Mouse (Mus musculus) hindbrain, embryonic 15.5 days (tissue): ENCODE measurements around the gene Chtop. TPM values are rescaled to one million over a fixed set of nuclear protein-coding genes. Genes with fewer than 3 reads are reported as not detected.

ENCODE experiments used
- ATAC-seq: fragments of 200-750 bp; cut with Nextera tagmentation; 2 replicates; pipeline ENCODE4 v1.8.0; 2017; ENCODE audit warnings: low read depth, moderate number of reproducible peaks, moderate TSS enrichment; ENCODE audit not compliant: low FRiP score
- H3K27ac ChIP-seq: fragments of 300-500 bp; sonication (generic); replicated peaks from 2 replicates; pipeline ENCODE4 v1.5.1; 2015; ENCODE audit warnings: mild to moderate bottlenecking, inconsistent platforms
- H3K27me3 ChIP-seq: fragments of 300-500 bp; sonication (generic); 2 replicates; pipeline ENCODE4 v1.6.1; 2015; ENCODE audit warnings: control low read depth, inconsistent platforms
- H3K36me3 ChIP-seq: fragments of 300-500 bp; sonication (generic); 2 replicates; pipeline ENCODE4 v1.6.1; 2015; ENCODE audit warnings: control low read depth, inconsistent platforms
- H3K4me1 ChIP-seq: fragments of 300-500 bp; sonication (generic); replicated peaks from 2 replicates; pipeline ENCODE4 v1.6.1; 2015; ENCODE audit warnings: control low read depth, inconsistent platforms
- H3K4me2 ChIP-seq: fragments of 300-500 bp; sonication (generic); 2 replicates; pipeline ENCODE4 v1.6.1; 2015; ENCODE audit warnings: moderate library complexity, mild to moderate bottlenecking, inconsistent platforms
- H3K4me3 ChIP-seq: fragments of 300-500 bp; sonication (generic); 2 replicates; pipeline ENCODE4 v1.5.1; 2015; ENCODE audit warnings: mild to moderate bottlenecking, inconsistent platforms
- H3K9ac ChIP-seq: fragments of 300-500 bp; sonication (generic); 2 replicates; pipeline ENCODE4 v1.6.1; 2015; ENCODE audit warnings: inconsistent platforms
- H3K9me3 ChIP-seq: fragments of 300-500 bp; sonication (generic); 2 replicates; pipeline ENCODE4 v1.6.1; 2016; ENCODE audit warnings: control low read depth, inconsistent platforms
- WGBS: fragments of 180-500 bp; shearing (Covaris S2); methylation state at CpG from one replicate; pipeline ENCODE4 v1.1.7; 2015; 5-methylcytosine and 5-hydroxymethylcytosine counted together
- polyA plus RNA-seq: library from polyadenylated mRNA; unstranded; fragments of >200 nt; fragmentation: Nextera tagmentation; extraction: Ambion mirVana; gene quantifications from 2 replicates; pipeline ENCODE4 v1.2.1, GENCODE M21; 2015

The Chtop gene
- polyA plus RNA-seq, 1 experiment from 2014 or later: 176 TPM

DNA sequence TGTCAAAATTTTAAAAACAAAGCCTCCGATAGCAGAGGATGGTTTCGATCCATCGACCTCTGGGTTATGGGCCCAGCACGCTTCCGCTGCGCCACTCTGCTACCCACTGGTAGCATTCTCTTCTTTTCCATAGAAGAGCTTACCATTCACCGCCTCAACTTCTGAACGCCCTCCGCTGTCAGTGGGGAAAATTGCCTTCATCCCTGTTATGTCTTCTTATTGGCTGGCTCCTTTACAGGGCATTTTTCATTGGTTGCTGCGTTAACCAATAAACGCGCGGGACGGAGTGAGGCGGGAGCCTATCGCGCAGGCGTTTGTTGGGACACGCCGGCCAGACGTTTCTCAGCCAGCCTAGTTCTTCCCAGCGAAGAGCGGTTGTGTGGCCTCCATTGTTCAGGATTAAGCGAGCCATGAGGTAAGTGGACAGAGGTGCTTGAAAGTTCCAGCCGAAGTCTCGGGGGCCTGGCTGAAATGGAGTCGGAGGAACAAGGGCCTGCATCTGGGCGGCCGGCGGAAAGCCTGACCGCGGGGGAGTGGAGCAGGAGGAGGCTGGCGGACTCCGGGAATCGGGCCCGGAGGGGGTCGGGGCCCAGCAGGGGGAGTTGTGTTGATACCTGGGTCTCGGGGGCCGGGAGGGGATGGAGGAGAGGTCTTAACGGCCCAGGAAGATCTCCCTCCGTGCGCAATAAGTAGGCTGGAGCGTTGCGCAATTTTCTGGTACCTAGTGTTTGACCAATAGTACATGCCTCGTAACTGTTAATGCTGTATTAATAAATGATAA is 33.3 kb downstream of the Chtop start, which contains the start of gene Ilf2:
TSS of gene Ilf2 (plus strand) at position 296 of the 781 bp plus-strand sequence.
- Histone ChIP-seq H3K4me2 (peak within 1 kb of the TSS; percentile 76), H3K27me3 (no peaks in the 10 kb centered on the region), H3K9me3 (no peaks in the 10 kb centered on the region), H3K27ac (peak within 1 kb of the TSS; percentile 95), H3K4me3 (peak within 1 kb of the TSS; percentile 98), H3K36me3 (peaks cover 30% of the 10 kb centered on the region), H3K9ac (peak within 1 kb of the TSS; percentile 82), H3K4me1 (peaks cover 18% of the 10 kb centered on the region)
- WGBS: under 1% methylated on average over 45 of the region's 45 CpGs
- peak; percentile 99 for ATAC-seq

DNA sequence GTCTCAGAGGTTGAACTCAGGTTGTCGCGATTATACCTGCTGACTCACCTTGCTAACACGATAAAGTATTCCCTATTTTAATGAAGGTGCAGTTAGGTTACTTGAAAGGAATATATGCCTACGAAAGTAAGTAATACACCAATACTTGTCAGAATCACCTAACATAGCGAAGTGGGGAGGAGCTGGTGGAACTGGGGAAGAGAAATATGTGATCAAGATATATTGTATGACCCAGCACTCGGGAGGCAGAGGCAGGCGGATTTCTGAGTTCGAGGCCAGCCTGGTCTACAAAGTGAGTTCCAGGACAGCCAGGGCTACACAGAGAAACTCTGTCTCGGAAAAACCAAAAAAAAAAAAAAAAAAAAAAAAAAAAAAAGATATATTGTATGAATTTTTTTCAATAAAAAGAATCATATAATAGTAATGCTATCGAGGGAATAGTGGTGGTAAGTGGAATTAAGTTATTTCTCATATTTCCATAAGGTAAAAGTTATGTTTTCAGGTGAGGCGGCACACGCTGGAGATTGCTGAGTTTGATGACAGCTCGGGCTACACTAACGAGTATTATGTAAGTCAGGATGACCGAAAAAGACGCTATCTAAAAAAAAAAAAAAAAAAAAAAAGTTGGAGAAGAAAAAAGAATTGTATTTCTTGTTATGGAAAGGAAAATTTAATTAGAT is 34.0 kb downstream of the Chtop start:
- Histone ChIP-seq H3K4me2 (peak overlapping the region; percentile 46), H3K27ac (no peak overlapping the region), H3K4me1 (peaks cover 18% of the 10 kb centered on the region), H3K9me3 (no peaks in the 10 kb centered on the region), H3K4me3 (peak overlapping the region; percentile 39), H3K27me3 (no peaks in the 10 kb centered on the region), H3K36me3 (peaks cover 23% of the 10 kb centered on the region), H3K9ac (no peak overlapping the region)
- 40% methylated on average over 16 of the region's 16 CpGs for WGBS
- ATAC-seq: peak; percentile 35

DNA sequence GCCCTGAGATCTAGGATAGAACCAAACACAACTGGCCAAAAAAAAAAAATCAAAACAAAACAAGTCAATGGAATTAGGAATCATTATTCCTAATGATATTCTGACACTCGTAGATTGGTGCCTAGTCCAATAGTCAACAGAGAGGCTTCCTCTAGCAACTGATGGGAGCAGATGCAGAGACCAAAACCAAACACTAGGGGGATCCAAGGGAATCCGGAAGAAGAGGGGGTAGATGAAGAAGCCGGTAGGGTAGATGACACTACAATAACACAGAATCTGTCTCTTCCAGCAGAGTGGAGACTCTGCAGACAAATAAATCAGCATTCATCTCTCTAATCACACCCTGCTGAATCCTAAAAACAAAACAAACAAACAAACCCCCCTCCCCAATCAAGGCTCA is 37.1 kb downstream of the Chtop start:
- no peaks in the 10 kb centered on the region for H3K27me3 ChIP-seq
- peaks cover 5% of the 10 kb centered on the region for H3K4me1 ChIP-seq
- no peak overlapping the region for H3K9ac ChIP-seq
- 29% methylated on average over 3 of the region's 3 CpGs for WGBS
- H3K4me3 ChIP-seq: no peak overlapping the region
- no peaks in the 10 kb centered on the region for H3K36me3 ChIP-seq
- H3K9me3 ChIP-seq: no peaks in the 10 kb centered on the region
- no peak overlapping the region for H3K27ac ChIP-seq
- H3K4me2 ChIP-seq: no peak overlapping the region
- ATAC-seq: no peak

DNA sequence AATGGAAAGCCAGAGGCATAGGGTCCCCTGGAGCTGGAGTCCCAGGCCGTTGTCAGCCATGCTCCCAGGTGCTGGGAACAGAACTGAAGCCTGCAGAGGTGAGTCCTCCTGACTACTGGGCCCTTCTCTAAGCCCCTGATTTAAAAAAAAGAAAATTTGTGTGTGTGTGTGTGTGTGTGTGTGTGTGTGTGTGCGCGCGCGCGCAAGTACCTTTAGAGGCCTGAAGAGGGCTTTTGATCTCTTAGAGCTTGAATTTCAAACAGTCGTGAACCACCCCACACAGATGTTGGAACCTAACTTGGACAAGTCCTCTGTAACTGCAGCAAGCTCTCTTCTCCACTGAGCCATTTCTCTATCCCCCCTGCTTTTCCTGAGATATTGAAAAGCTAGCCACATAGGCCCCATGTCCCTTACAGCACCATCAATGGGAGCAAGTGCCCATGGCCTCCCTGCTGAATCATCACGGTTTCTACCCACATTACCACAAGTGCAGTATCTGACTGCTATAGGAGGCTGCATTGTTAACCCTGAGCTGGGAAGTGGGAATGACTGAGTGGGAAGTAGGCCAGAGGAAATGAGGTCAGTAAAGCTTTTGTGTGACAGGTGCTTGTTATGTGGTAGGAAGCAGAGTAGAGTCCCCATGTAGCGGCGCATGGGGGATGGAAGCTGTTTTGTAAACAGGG is 41.5 kb downstream of the Chtop start:
- Histone ChIP-seq H3K27me3 (peaks cover 32% of the 10 kb centered on the region), H3K9ac (no peak overlapping the region), H3K36me3 (no peaks in the 10 kb centered on the region), H3K4me3 (no peak overlapping the region), H3K9me3 (no peaks in the 10 kb centered on the region), H3K27ac (no peak overlapping the region), H3K4me1 (peaks cover 17% of the 10 kb centered on the region), H3K4me2 (no peak overlapping the region)
- ATAC-seq: no peak
- WGBS: 95% methylated on average over 10 of the region's 10 CpGs

DNA sequence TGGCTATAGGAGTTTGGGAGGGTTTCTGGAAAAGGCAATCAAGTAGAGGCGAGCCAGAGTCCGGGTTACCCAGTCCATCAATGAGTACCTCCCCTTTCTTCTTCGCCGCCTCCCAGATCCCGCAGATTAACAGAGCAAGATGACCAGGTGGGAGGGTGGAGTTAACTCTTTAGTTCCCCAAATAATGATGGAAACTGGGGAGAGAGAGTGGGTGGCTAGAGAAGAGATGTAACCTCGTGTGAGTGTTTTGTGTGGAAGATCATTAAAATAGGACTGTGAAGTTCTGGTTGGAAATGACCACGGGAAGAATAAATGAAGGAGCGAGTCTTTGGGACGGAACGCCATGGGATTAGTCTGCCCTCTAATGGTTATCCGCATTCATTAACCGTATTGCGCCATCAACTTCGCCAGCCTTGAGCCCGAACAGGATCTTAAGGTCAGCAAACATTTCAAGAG is 43.0 kb downstream of the Chtop start:
- Histone ChIP-seq H3K9ac (peak overlapping the region; percentile 51; the same call in 1 of the 2 replicates), H3K4me1 (peaks cover 17% of the 10 kb centered on the region), H3K27ac (no peak overlapping the region), H3K9me3 (no peaks in the 10 kb centered on the region), H3K27me3 (peaks cover 40% of the 10 kb centered on the region), H3K4me2 (peak overlapping the region; percentile 97), H3K36me3 (no peaks in the 10 kb centered on the region), H3K4me3 (peak overlapping the region; percentile 60)
- under 1% methylated on average over 15 of the region's 15 CpGs for WGBS
- peak; percentile 75 for ATAC-seq

DNA sequence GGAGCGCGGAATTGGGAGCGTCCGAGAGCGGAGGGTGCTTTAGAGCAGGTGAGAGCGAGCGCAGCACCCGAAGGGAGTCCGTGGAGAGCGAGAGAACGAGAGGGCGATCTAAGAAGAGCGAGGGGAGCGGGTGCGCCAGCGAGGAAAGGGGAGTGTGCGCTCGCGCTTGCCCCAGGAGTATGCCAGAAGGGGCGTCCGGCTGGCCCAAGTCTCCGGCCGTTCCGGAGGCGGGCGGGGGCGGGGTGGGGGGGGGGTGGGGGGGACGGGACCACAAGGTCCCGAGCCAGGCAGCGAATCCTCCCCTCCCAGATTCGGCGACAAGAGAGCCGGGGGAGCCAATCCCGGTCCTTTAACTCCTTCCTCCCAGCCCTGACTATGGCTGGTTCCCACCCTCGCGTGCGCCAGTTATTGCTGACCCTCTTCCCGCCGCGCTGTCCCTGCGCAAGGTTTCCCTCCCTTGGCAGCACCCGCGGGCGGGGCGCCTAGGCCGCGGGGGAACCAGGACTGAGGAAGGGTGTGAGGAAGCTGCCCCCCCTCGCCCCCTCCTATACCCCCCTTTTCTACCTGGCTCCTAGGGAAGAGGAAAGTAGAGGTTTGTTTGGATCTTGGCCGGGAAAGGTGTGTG is 43.5 kb downstream of the Chtop start, which contains the start of gene Npr1:
TSS of gene Npr1 (minus strand) at position 181 of the 625 bp plus-strand sequence.
- Histone ChIP-seq H3K27ac (no peak within 1 kb of the TSS), H3K27me3 (peaks cover 40% of the 10 kb centered on the region), H3K4me1 (peaks cover 17% of the 10 kb centered on the region), H3K4me3 (peak within 1 kb of the TSS; percentile 60), H3K9me3 (no peaks in the 10 kb centered on the region), H3K36me3 (no peaks in the 10 kb centered on the region), H3K4me2 (peak within 1 kb of the TSS; percentile 97), H3K9ac (peak within 1 kb of the TSS; percentile 51)
- 0% methylated on average over 45 of the region's 49 CpGs for WGBS
- ATAC-seq: peak; percentile 68

DNA sequence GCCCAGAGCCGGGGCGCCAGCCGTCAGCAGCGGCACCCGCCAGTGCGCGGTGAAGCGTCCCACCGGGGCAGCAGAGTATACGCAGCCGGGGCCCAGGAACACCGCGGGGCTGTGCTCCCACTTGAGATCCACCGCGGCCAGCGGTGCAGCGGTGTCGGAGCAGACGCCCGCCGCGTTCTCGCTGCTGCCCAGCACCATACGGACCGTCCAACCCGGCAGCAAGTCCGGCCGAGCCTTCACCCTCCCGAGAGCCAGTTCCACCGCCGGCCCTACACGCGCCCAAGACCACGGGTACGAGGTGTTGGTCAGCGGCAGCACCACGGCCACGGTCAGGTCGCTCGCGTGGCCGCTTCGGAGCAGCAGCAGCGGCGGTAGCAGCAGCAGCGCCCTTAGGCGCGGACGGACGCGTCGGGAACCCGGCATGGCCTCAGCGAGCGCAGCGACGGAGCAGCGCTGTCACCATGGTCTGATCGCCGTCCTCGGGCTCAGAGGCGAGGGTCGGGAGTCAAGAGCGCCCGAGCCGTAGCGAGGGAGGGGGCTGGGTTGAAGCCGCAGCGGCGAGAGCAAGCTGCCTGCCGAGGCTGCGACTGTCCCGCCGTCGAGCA is 44.1 kb downstream of the Chtop start:
- Histone ChIP-seq H3K36me3 (no peaks in the 10 kb centered on the region), H3K4me2 (peak overlapping the region; percentile 97), H3K4me1 (peaks cover 17% of the 10 kb centered on the region), H3K27me3 (peaks cover 40% of the 10 kb centered on the region), H3K9ac (peak overlapping the region; percentile 51), H3K9me3 (no peaks in the 10 kb centered on the region), H3K4me3 (peak overlapping the region; percentile 60), H3K27ac (no peak overlapping the region)
- ATAC-seq: peak; percentile 35
- under 1% methylated on average over 73 of the region's 75 CpGs for WGBS

DNA sequence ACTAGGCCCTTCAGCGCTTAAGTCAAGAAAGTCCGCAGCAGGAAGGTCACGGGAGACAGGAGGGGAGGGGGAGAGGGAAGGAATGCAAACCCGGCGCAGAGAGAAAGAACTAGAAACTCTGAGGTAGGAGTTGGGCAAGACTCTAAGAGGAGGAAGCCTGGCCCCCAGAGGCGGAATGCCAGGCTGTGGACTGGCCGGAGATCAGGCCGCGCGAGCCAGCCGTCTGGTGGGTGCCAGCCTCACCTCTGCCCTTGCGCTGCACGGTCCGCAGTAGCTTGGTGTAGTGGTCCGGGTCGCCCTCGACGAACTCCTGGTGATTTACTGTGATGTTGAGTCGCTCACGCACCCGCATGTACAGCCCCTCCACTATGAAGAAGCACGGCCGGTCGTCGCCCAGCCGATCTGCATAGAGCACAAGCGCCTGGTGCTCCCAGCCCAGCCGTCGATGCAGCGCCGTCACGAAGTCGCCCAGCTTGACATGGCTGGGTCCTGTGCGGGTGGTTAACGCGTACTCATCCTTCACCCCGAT is 44.7 kb downstream of the Chtop start:
- Histone ChIP-seq H3K4me2 (peak overlapping the region; percentile 97), H3K4me1 (peaks cover 17% of the 10 kb centered on the region), H3K27ac (no peak overlapping the region), H3K4me3 (peak overlapping the region; percentile 60), H3K9me3 (no peaks in the 10 kb centered on the region), H3K36me3 (no peaks in the 10 kb centered on the region), H3K9ac (peak overlapping the region; percentile 51; the same call in 1 of the 2 replicates), H3K27me3 (peaks cover 40% of the 10 kb centered on the region)
- WGBS: 7% methylated on average over 37 of the region's 37 CpGs
- peak; percentile 14; the same call in 1 of the 2 replicates for ATAC-seq

DNA sequence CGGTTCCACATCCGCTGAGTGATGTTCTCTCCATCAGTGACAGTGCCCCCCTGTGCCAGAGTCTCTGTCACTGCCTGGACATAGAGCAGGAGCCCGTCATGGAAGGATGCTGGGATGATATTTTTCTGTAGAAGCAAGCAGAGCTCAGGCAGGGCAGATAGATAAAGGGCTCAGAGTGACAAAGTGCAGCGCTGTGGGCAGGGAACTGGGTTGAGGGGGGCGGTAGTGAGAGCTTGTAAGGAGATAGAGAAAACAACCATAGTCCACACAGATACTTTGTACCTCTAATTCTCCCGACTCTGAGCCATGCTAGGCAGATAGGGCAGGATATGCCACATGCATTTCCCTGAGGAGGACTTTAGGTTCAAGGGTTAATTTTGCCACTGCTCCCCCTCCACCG is 46.7 kb downstream of the Chtop start:
- no peak overlapping the region for H3K4me2 ChIP-seq
- no peaks in the 10 kb centered on the region for H3K9me3 ChIP-seq
- no peak overlapping the region for H3K27ac ChIP-seq
- no peak for ATAC-seq
- peaks cover 40% of the 10 kb centered on the region for H3K27me3 ChIP-seq
- peaks cover 17% of the 10 kb centered on the region for H3K4me1 ChIP-seq
- 37% methylated on average over 7 of the region's 7 CpGs for WGBS
- H3K36me3 ChIP-seq: no peaks in the 10 kb centered on the region
- no peak overlapping the region for H3K4me3 ChIP-seq
- no peak overlapping the region for H3K9ac ChIP-seq

DNA sequence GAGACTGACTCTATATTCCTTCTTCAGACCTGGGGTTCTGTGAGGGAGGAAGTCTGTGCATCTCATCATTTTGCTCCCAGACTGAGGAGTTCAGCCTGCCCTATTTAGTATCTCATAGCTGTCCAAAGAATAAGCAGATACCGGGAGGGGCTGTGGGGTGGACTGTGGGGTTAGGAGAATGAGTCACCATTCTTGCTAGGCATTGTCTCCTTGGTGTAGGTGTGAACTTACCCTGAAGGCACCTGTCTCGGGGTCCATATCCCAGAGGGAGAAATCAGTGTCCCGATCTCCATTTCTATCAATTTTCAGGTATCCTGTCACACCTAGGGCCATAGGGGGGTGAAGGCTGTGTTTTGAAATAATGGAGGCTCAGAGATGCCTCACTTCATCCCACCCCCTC is 47.4 kb downstream of the Chtop start:
- ATAC-seq: no peak
- Histone ChIP-seq H3K4me3 (no peak overlapping the region), H3K27ac (no peak overlapping the region), H3K4me1 (peaks cover 17% of the 10 kb centered on the region), H3K9me3 (no peaks in the 10 kb centered on the region), H3K4me2 (no peak overlapping the region), H3K36me3 (no peaks in the 10 kb centered on the region), H3K9ac (no peak overlapping the region), H3K27me3 (peaks cover 40% of the 10 kb centered on the region)
- WGBS: 85% methylated on average over 3 of the region's 3 CpGs

DNA sequence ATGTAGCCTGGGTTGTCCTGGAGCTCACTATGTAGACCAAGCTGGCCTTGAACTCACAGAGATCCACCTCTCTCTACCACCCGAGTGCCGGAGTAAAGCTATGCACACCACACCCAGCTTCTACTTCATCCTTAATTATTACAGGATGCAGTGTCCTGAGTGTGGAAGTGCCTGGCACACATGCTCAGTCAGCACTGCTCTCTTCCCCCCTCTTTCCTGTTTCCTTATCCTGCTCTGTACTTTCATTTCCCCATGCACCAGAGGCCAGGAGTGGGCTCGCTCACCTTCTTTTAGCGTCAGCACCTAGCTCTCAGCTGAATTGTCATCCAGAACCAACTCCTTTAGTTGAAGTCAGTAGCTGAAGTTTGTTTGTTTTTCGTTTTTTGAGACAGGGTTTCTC is 49.0 kb downstream of the Chtop start:
- peaks cover 32% of the 10 kb centered on the region for H3K27me3 ChIP-seq
- no peak overlapping the region for H3K4me2 ChIP-seq
- H3K4me3 ChIP-seq: no peak overlapping the region
- no peaks in the 10 kb centered on the region for H3K36me3 ChIP-seq
- no peak for ATAC-seq
- H3K9ac ChIP-seq: no peak overlapping the region
- no peak overlapping the region for H3K27ac ChIP-seq
- H3K4me1 ChIP-seq: peaks cover 6% of the 10 kb centered on the region
- whole genome bisulfite sequencing: 73% methylated on average over 5 of the region's 5 CpGs
- H3K9me3 ChIP-seq: no peaks in the 10 kb centered on the region
